Mouse (Mus musculus) midbrain, embryonic 14.5 days (tissue): ENCODE measurements around the gene Fam8a1. TPM values are rescaled to one million over a fixed set of nuclear protein-coding genes. Genes with fewer than 3 reads are reported as not detected.

ENCODE experiments used
- ATAC-seq: fragments of 200-750 bp; cut with Nextera tagmentation; 2 replicates; pipeline ENCODE4 v1.8.0; 2017; ENCODE audit warnings: moderate number of reproducible peaks, moderate library complexity; ENCODE audit not compliant: low FRiP score, low TSS enrichment
- DNase-seq: peaks from one replicate; pipeline ENCODE4 v3.0.0-alpha.2; 2015
- H3K27ac ChIP-seq: fragments of 300-500 bp; sonication (generic); replicated peaks from 2 replicates; pipeline ENCODE4 v1.5.1; 2014; ENCODE audit warnings: mild to moderate bottlenecking, low read depth, low read length, moderate library complexity
- H3K27me3 ChIP-seq: fragments of 300-500 bp; sonication (generic); 2 replicates; pipeline ENCODE4 v1.6.1; 2014; ENCODE audit warnings: low read length, control low read depth, mixed read lengths; ENCODE audit not compliant: control insufficient read depth, insufficient read depth
- H3K36me3 ChIP-seq: fragments of 300-500 bp; sonication (generic); 2 replicates; pipeline ENCODE4 v1.6.1; 2014; ENCODE audit warnings: low read length, control low read depth; ENCODE audit not compliant: control insufficient read depth, insufficient read depth
- H3K4me1 ChIP-seq: fragments of 300-500 bp; sonication (generic); 2 replicates; pipeline ENCODE4 v1.6.1; 2014; ENCODE audit warnings: mild to moderate bottlenecking, antibody characterized with exemption, low read length, control low read depth; ENCODE audit not compliant: control insufficient read depth, insufficient read depth
- H3K4me2 ChIP-seq: fragments of 300-500 bp; sonication (generic); 2 replicates; pipeline ENCODE4 v1.6.1; 2014; ENCODE audit warnings: mild to moderate bottlenecking, low read length, moderate library complexity
- H3K4me3 ChIP-seq: fragments of 300-500 bp; sonication (generic); replicated peaks from 2 replicates; pipeline ENCODE4 v1.5.1; 2014; ENCODE audit warnings: low read depth, low read length
- H3K9ac ChIP-seq: fragments of 300-500 bp; sonication (generic); replicated peaks from 2 replicates; pipeline ENCODE4 v1.6.1; 2014; ENCODE audit warnings: mild to moderate bottlenecking, low read length, moderate library complexity
- H3K9me3 ChIP-seq: fragments of 300-500 bp; sonication (generic); 2 replicates; pipeline ENCODE4 v1.6.1; 2016; ENCODE audit warnings: low read length, control low read depth, mixed read lengths; ENCODE audit not compliant: control insufficient read depth
- WGBS: fragments of 180-500 bp; shearing (Covaris S2); extraction: QIAGEN DNeasy Blood & Tissue Kit; methylation state at CpG from one replicate; pipeline ENCODE4 v1.1.7; 2014; 5-methylcytosine and 5-hydroxymethylcytosine counted together
- polyA plus RNA-seq: library from polyadenylated mRNA; unstranded; fragments of >200 nt; fragmentation: Nextera tagmentation; extraction: Ambion mirVana; gene quantifications from 2 replicates; pipeline ENCODE4 v1.2.1, GENCODE M21; 2014

Gene Fam8a1
- polyA plus RNA-seq, 1 experiment from 2014 or later, result 19.2 TPM

DNA sequence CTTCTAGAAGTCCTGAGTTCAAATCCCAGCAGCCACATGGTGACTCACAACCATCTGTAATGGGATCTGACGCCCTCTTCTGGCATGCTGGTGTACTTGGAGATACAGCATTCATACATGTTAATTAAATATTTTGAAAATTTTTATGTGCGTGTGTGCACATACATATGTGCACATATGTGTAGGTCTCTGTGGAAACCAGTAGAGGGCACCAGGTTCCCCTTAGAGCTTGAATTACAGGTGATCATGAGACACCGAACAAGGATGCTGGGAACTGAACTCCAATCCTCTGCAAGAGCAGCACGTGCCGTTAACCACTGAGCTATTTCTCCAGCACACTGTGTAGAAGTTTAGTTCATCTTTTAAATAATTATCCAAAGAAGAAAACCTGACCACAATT, 10.1 kb upstream of the Fam8a1 start:
- Histone ChIP-seq H3K27ac (no peak overlapping the region), H3K36me3 (no peaks in the 10 kb centered on the region), H3K4me1 (no peaks in the 10 kb centered on the region), H3K9ac (no peak overlapping the region), H3K4me3 (no peak overlapping the region), H3K4me2 (no peak overlapping the region), H3K9me3 (no peaks in the 10 kb centered on the region), H3K27me3 (no peaks in the 10 kb centered on the region)
- ATAC-seq, result no peak
- 91% methylated on average over 5 of the region's 5 CpGs for WGBS
- no peak for DNase-seq

DNA sequence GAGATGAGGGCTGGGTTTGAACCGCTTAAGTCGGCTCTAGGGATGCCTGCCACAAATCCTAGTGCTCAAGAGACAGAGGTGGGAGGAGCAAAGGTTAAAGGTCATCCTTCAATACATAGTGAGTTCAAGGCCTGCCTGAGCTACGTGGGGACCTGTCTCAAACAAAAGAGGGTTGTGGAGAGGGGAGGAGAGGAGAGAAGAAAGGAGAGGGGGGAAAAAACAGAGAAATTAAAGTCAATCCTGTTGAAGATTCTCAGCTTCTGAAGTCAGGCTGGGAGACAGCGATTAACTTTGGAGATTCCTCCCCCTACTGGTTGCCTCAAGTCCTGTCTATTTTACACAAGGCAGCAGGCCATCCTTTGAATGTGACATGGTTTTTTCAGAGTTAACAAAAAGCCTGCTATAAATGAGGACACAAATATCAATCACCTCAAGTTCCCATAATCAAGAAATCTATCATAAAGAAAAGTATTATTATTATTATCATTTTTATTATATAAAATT, 5.8 kb upstream of the Fam8a1 start:
- 30% methylated on average over 4 of the region's 4 CpGs for WGBS
- DNase-seq, result peak; percentile 85
- no peak overlapping the region for H3K4me2 ChIP-seq
- no peaks in the 10 kb centered on the region for H3K9me3 ChIP-seq
- no peak overlapping the region for H3K4me3 ChIP-seq
- H3K9ac ChIP-seq, result no peak overlapping the region
- ATAC-seq, result no peak
- no peaks in the 10 kb centered on the region for H3K36me3 ChIP-seq
- no peaks in the 10 kb centered on the region for H3K27me3 ChIP-seq
- peaks cover 2% of the 10 kb centered on the region; the same call in 1 of the 2 replicates for H3K4me1 ChIP-seq
- H3K27ac ChIP-seq, result no peak overlapping the region

DNA sequence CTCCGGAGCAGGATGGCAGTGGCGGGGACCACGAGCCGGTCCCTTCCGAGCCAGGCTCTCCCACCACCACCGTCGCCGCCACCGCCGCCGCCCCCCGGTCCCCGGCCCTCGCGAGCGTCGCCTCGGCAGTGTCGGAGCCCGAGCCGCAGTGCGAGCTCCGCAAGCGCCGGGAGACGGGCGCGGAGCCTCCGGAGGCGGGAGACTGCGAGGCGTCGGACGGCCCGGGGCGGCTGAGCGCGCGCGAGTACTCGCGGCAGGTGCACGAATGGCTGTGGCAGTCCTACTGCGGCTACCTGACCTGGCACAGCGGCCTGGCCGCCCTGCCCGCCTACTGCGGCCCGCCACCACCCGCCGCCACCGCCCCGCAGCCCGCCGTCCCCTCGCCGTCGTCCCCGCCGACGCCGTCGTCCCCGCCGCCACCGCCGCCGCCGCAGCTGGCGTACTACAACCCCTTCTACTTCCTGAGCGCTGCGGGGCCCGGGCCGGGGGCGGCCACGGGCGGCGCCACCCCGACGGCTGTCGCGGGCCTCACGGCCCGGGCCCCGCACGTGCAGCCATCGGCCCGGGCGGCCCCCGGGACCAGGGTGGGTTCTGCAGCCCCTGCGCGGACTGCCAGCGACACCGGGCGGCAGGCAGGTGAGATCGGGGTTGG, 424 bp downstream of the Fam8a1 start:
- under 1% methylated on average over 94 of the region's 96 CpGs for WGBS
- H3K27me3 ChIP-seq, result no peaks in the 10 kb centered on the region
- peak; percentile 64 for DNase-seq
- H3K4me3 ChIP-seq, result peak overlapping the region; percentile 96
- peak overlapping the region; percentile 85 for H3K9ac ChIP-seq
- peak overlapping the region; percentile 87 for H3K27ac ChIP-seq
- peak; percentile 73 for ATAC-seq
- H3K9me3 ChIP-seq, result no peaks in the 10 kb centered on the region
- H3K36me3 ChIP-seq, result peaks cover 32% of the 10 kb centered on the region
- H3K4me2 ChIP-seq, result peak overlapping the region; percentile 75
- H3K4me1 ChIP-seq, result peaks cover 16% of the 10 kb centered on the region; the same call in 1 of the 2 replicates

DNA sequence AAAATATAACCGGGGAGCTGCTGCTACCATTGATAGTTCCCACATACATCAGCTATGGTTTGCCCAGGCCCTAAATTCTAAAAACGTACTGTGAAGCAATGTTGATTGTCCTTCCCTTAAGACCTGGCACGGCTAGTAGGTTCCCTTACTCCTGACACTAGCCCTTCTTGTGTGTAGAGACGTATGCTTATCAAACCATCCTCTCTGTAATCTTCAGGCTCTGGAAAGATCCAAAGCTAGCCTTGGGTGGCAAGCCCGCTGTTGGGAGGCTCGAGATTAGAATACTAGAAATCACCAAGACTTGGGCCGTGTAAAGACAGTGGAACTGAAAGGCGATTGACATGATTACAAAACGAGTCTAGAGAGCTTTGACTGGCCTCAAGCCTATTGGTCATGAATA, 1.2 kb downstream of the Fam8a1 start:
- Histone ChIP-seq H3K4me3 (peak overlapping the region; percentile 96), H3K9me3 (no peaks in the 10 kb centered on the region), H3K27ac (no peak overlapping the region), H3K36me3 (peaks cover 39% of the 10 kb centered on the region), H3K4me1 (peaks cover 16% of the 10 kb centered on the region; the same call in 1 of the 2 replicates), H3K27me3 (no peaks in the 10 kb centered on the region), H3K4me2 (peak overlapping the region; percentile 75), H3K9ac (peak overlapping the region; percentile 85)
- ATAC-seq (no peak), DNase-seq (no peak)
- WGBS, result 66% methylated on average over 9 of the region's 9 CpGs

DNA sequence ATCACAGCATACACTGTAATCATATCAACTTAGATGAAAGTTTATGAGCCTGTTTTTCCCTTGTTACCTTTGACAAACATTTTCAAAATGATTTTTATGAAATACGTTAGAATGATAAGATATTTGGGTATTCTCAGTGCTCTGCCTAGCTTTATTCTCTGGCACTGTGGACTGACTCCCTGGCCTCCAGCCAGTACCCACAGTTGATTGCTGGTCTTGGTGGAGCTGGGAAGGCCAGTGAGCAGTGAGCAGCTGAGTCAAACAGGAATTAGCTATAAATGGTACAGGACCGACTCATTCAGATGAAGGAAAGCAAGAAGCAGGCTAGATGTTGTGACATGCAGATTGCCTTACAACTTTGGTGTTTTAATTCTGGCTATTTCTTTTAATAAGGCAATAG, 5.3 kb downstream of the Fam8a1 start:
- WGBS, result 85% methylated on average over 2 of the region's 2 CpGs
- no peak overlapping the region for H3K4me2 ChIP-seq
- no peak for DNase-seq
- no peaks in the 10 kb centered on the region for H3K9me3 ChIP-seq
- peaks cover 9% of the 10 kb centered on the region; the same call in 1 of the 2 replicates for H3K4me1 ChIP-seq
- no peaks in the 10 kb centered on the region for H3K27me3 ChIP-seq
- no peak overlapping the region for H3K4me3 ChIP-seq
- H3K9ac ChIP-seq, result no peak overlapping the region
- no peak overlapping the region for H3K27ac ChIP-seq
- peaks cover 53% of the 10 kb centered on the region for H3K36me3 ChIP-seq
- ATAC-seq, result no peak

DNA sequence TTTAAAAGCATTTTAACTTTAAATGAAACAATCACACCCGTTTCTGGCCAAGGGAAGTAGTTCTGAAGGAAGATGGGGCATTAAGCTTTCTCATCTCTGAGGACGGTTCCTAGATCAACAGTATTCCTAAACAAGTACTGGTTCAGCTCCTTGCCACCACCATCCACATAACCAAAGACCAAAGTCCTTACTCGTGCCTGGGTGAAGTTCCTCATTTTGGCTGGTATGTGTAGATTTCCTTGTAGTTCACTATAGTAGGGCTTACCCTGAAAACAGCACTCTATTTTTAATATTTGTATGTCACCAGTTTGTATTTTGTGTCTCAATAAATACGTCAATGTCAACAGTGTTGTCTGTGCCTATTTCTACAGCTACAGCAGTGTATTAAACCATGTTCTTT, 8.4 kb downstream of the Fam8a1 start:
- DNase-seq (no peak), ATAC-seq (no peak)
- Histone ChIP-seq H3K27ac (no peak overlapping the region), H3K27me3 (no peaks in the 10 kb centered on the region), H3K4me2 (no peak overlapping the region), H3K4me3 (no peak overlapping the region), H3K9me3 (no peaks in the 10 kb centered on the region), H3K4me1 (no peaks in the 10 kb centered on the region), H3K36me3 (peaks cover 62% of the 10 kb centered on the region), H3K9ac (no peak overlapping the region)
- WGBS, result 92% methylated on average over 4 of the region's 4 CpGs

DNA sequence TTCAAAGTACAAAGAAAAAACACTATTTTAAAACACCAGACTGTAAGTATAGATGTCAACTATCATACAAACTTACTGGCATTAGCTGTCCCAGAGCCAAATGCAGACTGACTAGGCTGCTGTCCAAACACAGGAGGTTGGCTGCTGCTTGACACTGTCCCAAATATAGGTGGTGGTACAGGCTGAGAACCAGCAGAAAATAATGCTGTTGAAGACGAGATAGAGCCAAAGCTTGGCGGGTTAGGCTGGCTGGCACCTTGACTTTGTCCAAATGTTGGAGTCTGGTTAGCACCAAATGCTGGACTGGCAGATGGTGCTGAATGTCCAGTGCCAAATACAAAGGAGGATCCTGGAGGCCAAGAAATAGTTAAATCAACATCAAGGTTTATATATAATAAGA, 13.6 kb downstream of the Fam8a1 start:
- no peaks in the 10 kb centered on the region for H3K9me3 ChIP-seq
- DNase-seq, result no peak
- no peak overlapping the region for H3K27ac ChIP-seq

DNA sequence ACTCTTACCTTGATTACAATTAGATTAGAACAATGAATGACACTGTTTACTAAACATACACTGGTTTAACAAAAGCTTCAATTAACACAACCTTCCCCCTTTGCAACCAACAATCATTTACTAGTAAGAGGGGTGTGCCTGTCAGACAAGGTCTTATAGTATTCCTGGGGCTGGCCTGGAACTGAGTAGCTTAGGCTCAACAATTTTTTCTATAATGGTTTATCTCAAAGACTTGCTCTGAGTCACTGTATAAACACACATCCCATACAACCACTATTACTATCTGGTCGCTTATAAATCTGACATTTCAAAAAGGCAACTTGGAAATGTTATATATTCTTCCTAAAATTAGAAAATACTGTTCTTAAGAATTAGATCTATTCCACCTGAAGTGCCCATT, 14.0 kb downstream of the Fam8a1 start:
- Histone ChIP-seq H3K36me3 (peaks cover 70% of the 10 kb centered on the region), H3K27ac (no peak overlapping the region), H3K4me3 (no peak overlapping the region), H3K4me2 (no peak overlapping the region), H3K27me3 (no peaks in the 10 kb centered on the region), H3K4me1 (no peaks in the 10 kb centered on the region), H3K9me3 (no peaks in the 10 kb centered on the region), H3K9ac (no peak overlapping the region)
- 91% methylated on average over 1 of the region's 1 CpGs for WGBS
- DNase-seq, result no peak
- no peak for ATAC-seq

More for the DNA sequence above, 13.6 kb downstream of the Fam8a1 start:
- H3K4me3 ChIP-seq, result no peak overlapping the region
- no peak overlapping the region for H3K9ac ChIP-seq
- no peak for ATAC-seq
- 89% methylated on average over 2 of the region's 2 CpGs for WGBS
- no peaks in the 10 kb centered on the region for H3K4me1 ChIP-seq
- peaks cover 74% of the 10 kb centered on the region for H3K36me3 ChIP-seq
- no peak overlapping the region for H3K4me2 ChIP-seq
- H3K27me3 ChIP-seq, result no peaks in the 10 kb centered on the region

DNA sequence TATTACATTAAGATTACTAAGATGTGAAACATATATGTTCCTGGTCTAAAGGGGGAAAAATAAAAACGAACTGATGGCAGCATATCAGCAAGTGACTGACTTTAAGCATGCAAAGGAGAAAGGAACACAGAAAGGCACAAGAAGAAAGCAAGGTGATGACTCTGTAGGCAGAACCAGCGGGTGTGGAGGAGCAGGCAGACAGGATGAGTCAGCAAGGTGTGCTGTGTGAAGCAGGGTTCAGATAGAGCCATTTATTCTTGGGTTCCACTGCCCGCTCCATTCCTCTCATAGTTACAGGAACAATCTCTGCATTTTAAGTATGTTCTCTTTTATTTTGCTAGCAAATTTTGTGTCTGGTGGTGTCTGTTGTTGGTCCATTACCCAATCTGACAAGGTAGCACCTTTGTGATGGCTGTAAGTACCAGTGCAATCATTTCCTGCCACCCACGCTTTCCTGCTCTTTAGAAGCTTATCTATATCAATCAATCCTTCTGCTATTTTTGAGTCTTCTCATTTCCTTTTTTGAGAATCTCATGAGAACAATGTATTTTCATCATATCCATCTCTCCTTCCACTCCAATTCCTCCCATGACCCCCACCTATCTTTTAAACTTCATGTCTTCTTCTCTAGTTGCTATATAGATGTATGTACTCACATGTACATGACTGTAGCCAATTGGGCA, 21.4 kb downstream of the Fam8a1 start:
- Histone ChIP-seq H3K36me3 (peaks cover 47% of the 10 kb centered on the region), H3K4me1 (no peaks in the 10 kb centered on the region), H3K9ac (no peak overlapping the region), H3K4me3 (no peak overlapping the region), H3K9me3 (no peaks in the 10 kb centered on the region), H3K27ac (no peak overlapping the region), H3K4me2 (no peak overlapping the region), H3K27me3 (no peaks in the 10 kb centered on the region)
- DNase-seq (no peak), ATAC-seq (no peak)
- 94% methylated on average over 4 of the region's 4 CpGs for WGBS
